Mouse (Mus musculus): Measurements from ENCODE around the gene Pou5f1. TPM values are rescaled to one million over a fixed set of nuclear protein-coding genes. Genes with fewer than 3 reads are reported as not detected.

The Pou5f1 gene
- polyA plus RNA-seq, 3 experiments from 2014 or later = 0.26 to 0.58 (median 0.32) TPM

GRCm38 (mm10) chr17:35513886-35514285 is 8.1 kb downstream of the Pou5f1 start:
- no peak for ATAC-seq

- ATAC-seq = no peak
These were observed 8.9 kb downstream of the Pou5f1 start for GRCm38 (mm10) chr17:35514756-35515155.

DNA sequence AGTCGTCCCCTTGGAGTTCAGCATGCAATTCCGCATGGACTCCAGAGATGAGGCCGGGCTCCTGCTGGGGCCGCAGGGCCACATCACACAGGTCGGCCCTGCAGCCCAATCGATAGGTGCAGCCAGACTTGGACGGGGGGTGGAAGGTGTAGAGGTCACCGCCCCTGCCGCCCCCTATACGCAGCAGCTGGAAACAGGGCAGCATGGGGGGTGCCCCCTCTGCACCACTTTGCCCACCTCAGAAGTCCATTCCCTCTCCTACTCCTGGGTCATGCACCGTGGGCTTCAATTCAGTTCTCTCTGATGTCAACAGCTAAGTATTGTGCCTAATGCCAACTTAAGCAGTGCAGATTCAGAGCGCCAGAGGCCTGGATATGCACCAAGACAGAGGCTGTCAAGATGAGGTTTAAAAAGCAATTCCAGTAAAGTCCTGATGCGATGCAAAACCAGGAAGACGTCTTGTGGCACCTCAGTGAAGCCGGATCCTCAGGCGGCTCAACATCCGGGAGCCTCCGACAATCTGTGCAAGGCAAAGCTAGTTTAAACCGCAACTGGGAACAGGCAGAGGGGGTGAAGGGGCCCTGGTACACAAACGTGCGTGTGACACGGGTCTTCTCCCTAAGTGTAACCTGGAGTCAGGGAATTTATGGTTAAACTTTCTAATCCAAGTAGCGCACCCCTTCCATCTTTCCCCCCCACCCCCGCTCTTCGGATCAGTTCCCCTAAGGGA is 10.3 kb downstream of the Pou5f1 start:
- ATAC-seq = peak; percentile 29

- ATAC-seq = peak; percentile 90
These were observed 11.1 kb downstream of the Pou5f1 start, which contains the start of the genes Tcf19 and Cchcr1 for GRCm38 (mm10) chr17:35516652-35517500. TSS of gene Tcf19 (minus strand) at chr17:35516824. TSS of gene Cchcr1 (plus strand) at chr17:35517100.

GRCm38 (mm10) chr17:35517526-35517925 is 11.7 kb downstream of the Pou5f1 start:
- no peak for ATAC-seq

GRCm38 (mm10) chr17:35524354-35524753 is 18.5 kb downstream of the Pou5f1 start:
- ATAC-seq = no peak

DNA sequence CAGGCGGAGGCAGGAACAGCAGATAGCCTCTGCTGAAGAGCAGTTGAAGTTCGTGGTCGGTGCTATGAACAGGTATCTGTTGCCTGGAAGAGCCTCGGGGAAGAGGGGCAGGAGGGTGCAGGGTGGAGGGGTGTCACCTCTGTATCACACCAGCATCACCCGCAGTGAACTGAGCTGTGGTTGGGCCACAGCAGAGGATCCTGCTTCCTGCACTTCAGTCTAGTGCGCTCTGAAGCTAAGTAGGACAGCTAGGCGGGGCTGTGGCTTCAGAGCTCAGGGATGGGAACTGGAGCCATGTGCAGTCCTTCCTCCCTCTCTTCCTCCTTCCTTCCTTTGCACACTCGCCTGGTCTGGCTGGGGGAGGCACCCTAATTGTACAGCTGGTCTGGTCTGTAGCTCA is 20.8 kb downstream of the Pou5f1 start:
- ATAC-seq = no peak

- no peak for ATAC-seq
These were observed 26.5 kb downstream of the Pou5f1 start for GRCm38 (mm10) chr17:35532360-35532759.

DNA sequence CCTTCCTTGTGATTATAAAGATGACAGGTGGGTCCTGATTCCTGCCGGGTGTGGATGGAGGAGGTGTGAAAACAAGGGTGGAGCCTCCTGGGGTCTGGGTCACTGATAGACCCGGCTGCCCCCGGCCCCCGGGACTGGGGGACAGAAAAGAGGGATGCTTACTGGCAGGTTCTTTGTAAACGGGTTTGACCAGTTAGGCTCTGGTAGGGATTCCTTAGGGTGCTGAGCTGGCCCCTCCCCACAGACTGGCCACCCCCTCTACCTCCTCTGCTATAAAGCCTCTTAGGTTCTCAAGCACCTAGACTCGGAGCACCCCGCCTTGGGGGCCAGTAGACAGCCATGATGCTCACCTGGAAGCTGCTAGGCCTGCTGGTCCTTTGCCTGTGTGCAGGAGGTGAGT is 27.1 kb downstream of the Pou5f1 start, which contains the start of gene Psors1c2:
TSS of gene Psors1c2 (plus strand) at position 301 of the 400 bp plus-strand sequence.
- ATAC-seq = no peak

GRCm38 (mm10) chr17:35534343-35534742 is 28.5 kb downstream of the Pou5f1 start:
- ATAC-seq = no peak

- ATAC-seq = no peak
These were observed 31.6 kb downstream of the Pou5f1 start for GRCm38 (mm10) chr17:35537421-35537820.

- ATAC-seq = no peak
These were observed 32.7 kb downstream of the Pou5f1 start for GRCm38 (mm10) chr17:35538476-35538875.

DNA sequence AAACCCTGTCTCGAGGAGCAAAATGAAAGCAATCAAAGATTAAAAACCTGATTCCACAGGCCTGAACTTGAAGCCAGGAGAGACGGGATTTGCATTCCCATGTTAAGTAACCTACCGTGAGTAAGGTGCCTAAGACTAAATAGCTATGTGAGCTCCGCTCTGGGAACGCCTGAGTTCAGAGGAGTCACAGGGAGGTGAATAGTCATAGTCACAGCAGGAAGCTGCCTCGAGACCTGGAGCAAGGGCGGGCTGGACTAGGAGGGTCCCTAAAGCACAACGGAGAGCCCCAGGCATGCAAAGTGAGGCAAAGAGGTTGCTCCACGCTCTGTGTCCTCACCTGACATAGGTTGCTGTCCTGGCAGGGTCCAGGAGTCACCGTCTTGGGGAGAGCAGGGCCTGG is 33.7 kb downstream of the Pou5f1 start:
- no peak for ATAC-seq

DNA sequence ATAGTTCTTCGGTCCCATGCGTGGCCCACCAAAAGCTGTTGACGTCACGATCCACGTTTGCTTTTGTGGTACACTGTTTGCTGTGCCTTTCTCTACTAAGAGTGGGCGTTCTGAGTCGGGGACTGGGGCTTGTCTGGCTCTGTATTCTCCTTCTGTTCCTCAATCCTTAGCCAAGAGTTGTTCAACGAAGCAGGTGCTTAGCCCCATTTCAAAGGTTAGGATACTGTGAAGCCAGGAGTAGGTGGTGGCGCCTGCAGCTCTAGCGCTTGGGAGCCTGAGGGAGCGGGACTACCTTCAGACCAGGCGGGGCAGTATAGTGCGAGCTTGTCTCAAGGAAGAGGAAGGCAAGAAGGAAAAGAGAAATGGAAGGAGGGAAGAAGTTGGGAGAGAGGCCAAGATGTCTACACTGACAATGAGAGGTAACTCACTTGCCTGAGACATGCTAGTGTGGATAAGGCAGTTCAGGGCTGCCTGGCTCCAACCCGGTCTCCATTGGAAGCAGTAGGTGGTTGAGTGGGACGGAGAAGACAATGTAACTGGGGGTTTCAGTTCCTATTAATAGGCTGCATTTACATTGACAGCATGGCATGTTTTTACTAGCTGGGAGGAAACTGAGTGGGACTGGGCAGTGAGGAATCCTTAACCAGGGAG is 37.1 kb downstream of the Pou5f1 start:
- ATAC-seq = no peak

GRCm38 (mm10) chr17:35543412-35543861 is 37.6 kb downstream of the Pou5f1 start:
- ATAC-seq = no peak

DNA sequence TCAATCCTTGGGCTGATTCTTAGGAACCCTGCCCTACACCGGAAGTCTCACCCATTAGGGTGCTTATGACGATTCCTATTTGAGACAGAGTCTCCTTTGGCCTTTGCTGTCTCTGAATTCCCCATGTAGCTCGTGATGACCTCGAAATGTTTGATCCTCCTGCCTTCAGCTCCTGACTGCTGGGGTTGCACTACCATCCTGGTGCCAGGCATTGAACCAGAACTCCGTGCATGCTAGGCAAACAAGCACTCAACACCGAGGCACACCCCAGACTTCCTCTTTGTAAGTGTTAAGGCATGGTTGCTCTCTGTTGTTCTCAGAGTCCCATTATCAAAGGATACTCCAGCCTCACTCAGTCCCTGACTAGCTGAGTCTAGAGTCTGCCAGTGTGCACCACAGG is 38.2 kb downstream of the Pou5f1 start:
- ATAC-seq = no peak

DNA sequence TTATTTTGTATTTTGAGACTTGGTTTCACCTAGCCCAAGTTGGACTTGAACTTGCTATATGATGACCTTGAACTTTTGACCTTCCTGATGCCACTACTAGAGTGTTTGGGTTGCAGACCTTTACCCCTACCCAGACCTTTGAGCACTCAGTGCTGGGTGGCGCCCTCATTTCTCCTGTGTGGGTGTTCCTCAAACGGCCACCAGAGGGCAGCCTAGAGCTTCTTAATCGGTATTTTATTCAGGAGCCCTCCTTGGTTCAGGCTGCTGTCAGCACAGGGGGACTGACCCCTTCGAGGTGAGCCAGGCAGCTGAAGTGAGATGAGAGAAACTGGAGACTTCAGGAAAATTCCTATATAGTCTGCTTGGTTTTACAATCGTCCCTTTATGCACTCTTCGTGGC is 38.9 kb downstream of the Pou5f1 start:
- no peak for ATAC-seq

- no peak for ATAC-seq
These were observed 41.6 kb downstream of the Pou5f1 start for GRCm38 (mm10) chr17:35547465-35547864.

GRCm38 (mm10) chr17:35548636-35549035 is 42.8 kb downstream of the Pou5f1 start:
- no peak for ATAC-seq

DNA sequence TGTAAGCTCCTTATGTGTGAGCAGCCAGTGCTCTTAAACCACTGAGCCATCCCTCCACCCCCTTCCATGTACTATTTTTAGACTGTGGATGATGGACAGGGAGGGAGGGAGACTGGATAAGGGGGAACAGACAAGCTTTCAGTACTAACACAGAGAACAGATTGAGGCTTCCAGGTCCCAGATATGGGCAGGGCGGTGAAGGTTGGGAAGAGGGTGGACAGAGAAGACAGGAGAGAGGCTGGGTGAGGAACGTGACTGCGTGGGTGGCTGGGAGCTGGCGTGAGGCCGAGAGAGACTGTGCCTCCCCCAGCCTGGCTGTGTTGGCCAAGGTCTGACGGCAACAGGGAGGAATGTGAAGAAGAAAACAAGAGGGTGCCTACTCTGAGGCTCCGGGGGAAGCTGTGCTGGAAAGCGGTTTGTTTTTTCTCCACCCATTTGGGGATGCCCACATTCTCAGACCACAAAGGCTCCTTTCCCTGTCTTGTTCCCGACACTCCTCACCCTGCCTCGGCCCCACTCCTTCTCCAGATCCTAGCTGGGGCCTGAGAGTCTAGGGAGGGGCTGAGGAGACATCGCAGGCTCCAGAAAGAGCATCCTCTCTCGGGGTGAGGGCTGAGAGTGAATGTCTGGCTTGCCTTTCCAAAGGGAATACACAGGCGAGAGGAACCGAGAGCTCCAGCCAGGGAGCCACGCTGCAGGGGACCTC is 43.8 kb downstream of the Pou5f1 start:
- no peak for ATAC-seq

- ATAC-seq = no peak
These were observed 44.3 kb downstream of the Pou5f1 start for GRCm38 (mm10) chr17:35550143-35550494.

- no peak for ATAC-seq
These were observed 45.1 kb downstream of the Pou5f1 start for GRCm38 (mm10) chr17:35550871-35551270.

Data from inflammation-experienced regulatory T-cells, adult 6 months (primary cell).